Mouse (Mus musculus) activated CD4-positive, CD25-positive, alpha-beta regulatory T cell, adult 9 weeks (primary cell): Measurements from ENCODE around the gene Gm21964. TPM values are rescaled to one million over a fixed set of nuclear protein-coding genes. Genes with fewer than 3 reads are reported as not detected.

Source experiments
- polyA plus RNA-seq: library from polyadenylated mRNA; unstranded; fragments of 100-300 nt; shearing (Covaris generic); gene quantifications from one replicate; pipeline ENCODE4 v1.2.1, GENCODE M21; 2017

The Gm21964 gene
- not detected for polyA plus RNA-seq

DNA sequence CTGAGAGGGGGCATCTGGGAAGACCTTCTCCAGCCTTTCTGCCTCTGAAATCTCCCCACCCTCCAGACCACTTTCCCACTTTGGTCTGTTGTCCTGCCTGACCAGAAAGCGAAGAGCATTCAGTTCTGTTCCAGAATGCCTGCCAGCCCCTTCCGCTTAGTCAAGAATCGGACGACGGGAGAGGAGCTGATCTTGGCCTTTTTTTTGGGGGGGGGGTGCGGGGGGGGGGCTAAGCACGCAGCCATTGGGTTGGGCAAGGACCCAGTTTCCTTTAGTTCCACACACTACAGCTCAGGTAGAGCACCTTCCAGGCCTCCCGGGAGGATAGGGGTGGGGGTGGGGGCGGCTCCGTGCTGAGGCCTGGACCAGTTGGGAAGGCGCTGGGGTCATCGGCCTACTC is at the start of gene Gm21964:
Gene Gm21964, plus strand, starts transcription at position 301 of the 400 bp plus-strand sequence.

DNA sequence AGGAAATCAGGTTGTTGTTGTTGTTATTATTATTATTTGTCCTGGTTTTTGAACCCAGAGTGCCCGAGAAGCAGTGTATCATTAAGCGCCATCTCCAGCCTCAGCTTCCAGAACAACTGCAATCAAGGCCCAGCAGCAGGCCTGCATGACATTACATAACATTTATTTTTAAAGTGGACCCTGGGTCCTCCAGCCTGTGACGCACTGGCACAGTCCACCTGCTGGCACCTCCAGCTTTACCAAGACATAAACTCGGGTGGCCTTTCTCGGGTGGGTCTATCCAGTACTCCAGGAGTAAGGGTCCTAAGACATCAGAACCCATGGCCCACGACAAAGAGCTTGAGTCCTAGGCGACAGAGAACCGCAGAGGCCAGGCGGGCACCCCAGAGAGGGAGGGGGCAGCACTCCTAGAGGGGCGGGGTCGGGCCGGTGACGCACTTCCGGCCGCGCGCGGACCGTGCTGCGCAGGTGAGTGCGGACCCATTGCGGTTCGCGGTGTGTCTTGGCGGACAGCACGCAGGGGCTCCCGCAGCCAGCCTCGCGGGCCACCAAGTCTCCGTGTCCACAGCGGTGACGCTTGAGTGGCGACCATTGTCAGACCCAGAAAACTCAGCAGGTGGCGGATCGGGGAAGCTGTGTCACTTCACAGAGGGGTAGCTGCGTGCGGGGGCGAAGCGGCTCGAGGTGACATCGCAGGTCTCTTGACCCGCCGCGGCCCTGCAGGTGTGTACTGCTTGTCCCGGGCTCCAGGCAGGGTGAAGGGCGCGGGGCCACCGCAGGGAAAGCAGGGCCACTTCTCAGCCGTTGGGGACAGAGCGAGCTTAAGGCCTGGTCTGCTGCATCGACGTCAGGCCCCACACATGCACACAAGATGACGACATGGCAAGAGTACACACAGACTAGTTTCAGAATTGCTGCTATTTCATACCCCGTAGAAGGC is 21.5 kb upstream of the Gm21964 start, which contains the start of gene Zfp612:
Gene Zfp612, plus strand, starts transcription at position 465 of the 940 bp plus-strand sequence.

GRCm38 (mm10) chr8:110102653-110103052 is 1.6 kb downstream of the Gm21964 start, which contains the start of gene Gm17720:
Gene Gm17720, minus strand, starts transcription at chr8:110102753.

Other genes with a start within 250 kb of the Gm21964 start
- gene Phlpp2, start 232.7 kb upstream of the Gm21964 start, polyA plus RNA-seq = 1.1 TPM
- not detected for gene Marveld3, start 139.0 kb upstream of the Gm21964 start, polyA plus RNA-seq
- not detected for gene Tat, start 110.8 kb upstream of the Gm21964 start, polyA plus RNA-seq
- gene Chst4, start 61.5 kb upstream of the Gm21964 start, polyA plus RNA-seq = not detected
- 2.7 TPM for gene Zfp612, start 21.5 kb upstream of the Gm21964 start, polyA plus RNA-seq
- gene Gm17720, start 1.5 kb downstream of the Gm21964 start, polyA plus RNA-seq = not detected
- gene Calb2, start 67.0 kb downstream of the Gm21964 start, polyA plus RNA-seq = not detected
- 11.4 TPM for gene Cmtr2, start 114.5 kb downstream of the Gm21964 start, polyA plus RNA-seq
- gene Hydin, start 165.8 kb downstream of the Gm21964 start, polyA plus RNA-seq = 0.04 TPM